ENCODE assay signal across 8 mouse cellular contexts in the genomic region with DNA sequence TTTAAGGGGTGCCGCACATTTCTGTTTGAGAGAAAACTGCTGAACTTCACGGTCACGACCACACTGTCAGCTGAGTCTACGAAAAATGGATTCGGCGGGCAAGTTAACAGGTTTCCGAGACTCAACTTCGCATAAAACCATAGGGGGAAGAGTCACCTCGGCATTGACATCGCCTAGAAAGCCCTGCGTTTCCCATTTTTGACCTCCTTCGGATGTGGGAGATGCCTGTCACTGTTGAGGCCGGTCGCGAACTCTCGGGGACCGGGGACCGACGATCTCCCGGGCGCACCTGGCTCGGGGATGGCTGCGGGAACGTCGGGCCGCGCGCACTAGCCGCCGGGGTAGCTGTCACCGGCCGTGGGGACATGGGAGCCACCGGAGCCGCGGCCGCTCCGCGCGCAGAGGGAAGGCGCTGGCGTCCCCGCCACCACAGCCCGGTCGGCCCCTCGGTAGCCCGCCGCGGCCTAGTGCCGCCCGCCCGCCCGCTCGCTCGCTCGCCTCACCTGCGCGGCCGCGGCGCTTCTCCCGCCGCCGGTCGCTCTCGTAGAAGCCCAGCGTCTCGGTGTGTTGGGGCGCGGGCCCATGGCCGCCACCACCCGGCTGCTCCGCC. TPM values are rescaled to one million over a fixed set of nuclear protein-coding genes. Genes with fewer than 3 reads are reported as not detected.
A peak's percentile ranks its signal among the peaks of the same experiment; 100 is the strongest.
DNase-seq lines count a peak whose midpoint lies in the region; ATAC-seq and TF ChIP-seq lines count a peak whose summit lies in the region.

No protein-coding gene starts in this region.

- H3K9me3 ChIP-seq in intestine, postnatal 0 days (ENCODE audit: control insufficient read depth): no peaks in the 10 kb centered on the region
- H3K9me3 ChIP-seq in lung, postnatal 0 days (ENCODE audit: low read length): no peaks in the 10 kb centered on the region

- no peaks in the 10 kb centered on the region for H3K36me3 ChIP-seq in intestine, postnatal 0 days (ENCODE audit: control insufficient read depth, insufficient read depth)
- no peaks in the 10 kb centered on the region for H3K36me3 ChIP-seq in lung, postnatal 0 days (ENCODE audit: insufficient read depth, low read length)
- no peaks in the 10 kb centered on the region for H3K36me3 ChIP-seq in small intestine, adult 2 months (ENCODE audit: control insufficient read depth, insufficient read depth, low read length)

- peak overlapping the region; percentile 73 for H3K4me3 ChIP-seq in bone marrow macrophage, adult 2 months (ENCODE audit: insufficient read depth, low read length)
- H3K4me3 ChIP-seq in intestine, postnatal 0 days (ENCODE audit: low read depth, low read length): peak overlapping the region; percentile 96
- H3K4me3 ChIP-seq in lung, postnatal 0 days (ENCODE audit: low read depth, low read length): peak overlapping the region; percentile 95
- H3K4me3 ChIP-seq in small intestine, adult 2 months (ENCODE audit: low read depth, low read length): peak overlapping the region; percentile 88

- DNase-seq in urinary bladder, postnatal 14 days (ENCODE audit: low spot score): peak; percentile 23
- no peak for DNase-seq in urinary bladder, postnatal 10 days (ENCODE audit: low spot score)
- DNase-seq in gastrocnemius, postnatal 10 days: peak; percentile 48
- DNase-seq in lung, postnatal 0 days (ENCODE audit: low spot score): peak; percentile 39
- no peak for DNase-seq in cerebellum, adult 8-10 months

- peak overlapping the region; percentile 38; the same call in 1 of the 2 replicates for H3K27ac ChIP-seq in bone marrow macrophage, adult 2 months (ENCODE audit: insufficient read depth, low read depth, low read length)
- H3K27ac ChIP-seq in intestine, postnatal 0 days (ENCODE audit: low read depth, low read length): peak overlapping the region; percentile 96
- peak overlapping the region; percentile 92 for H3K27ac ChIP-seq in lung, postnatal 0 days (ENCODE audit: low read length)
- peak overlapping the region; percentile 40 for H3K27ac ChIP-seq in small intestine, adult 2 months (ENCODE audit: insufficient read depth, low read depth, low read length)

- ATAC-seq in intestine, postnatal 0 days: peak; percentile 72
- peak; percentile 63 for ATAC-seq in lung, postnatal 0 days

- peak overlapping the region; percentile 84 for H3K4me2 ChIP-seq in intestine, postnatal 0 days (replicated peaks; ENCODE audit: low read depth)
- H3K4me2 ChIP-seq in lung, postnatal 0 days (replicated peaks; ENCODE audit: low read depth, low read length): peak overlapping the region; percentile 83

- no peak for TF ChIP-seq CTCF in bone marrow macrophage, adult 2 months (IDR thresholded peaks at IDR 0.05; ENCODE audit: low read depth, low read length)
- TF ChIP-seq CTCF in intestine, postnatal 0 days (IDR thresholded peaks at IDR 0.05; ENCODE audit: low read depth): no peak
- TF ChIP-seq CTCF in lung, postnatal 0 days (IDR thresholded peaks at IDR 0.05): no peak
- TF ChIP-seq CTCF in small intestine, adult 2 months (IDR thresholded peaks at IDR 0.05; ENCODE audit: extremely low read depth, insufficient read length, insufficient replicate concordance, low read depth, low read length): no peak

- WGBS in intestine, postnatal 0 days: under 1% methylated on average over 61 of the region's 72 CpGs
- WGBS in lung, postnatal 0 days: 0% methylated on average over 45 of the region's 72 CpGs
- under 1% methylated on average over 67 of the region's 72 CpGs for WGBS in small intestine, adult 2 months

- no peak for TF ChIP-seq POLR2A in bone marrow macrophage, adult 2 months (IDR thresholded peaks at IDR 0.05; ENCODE audit: borderline replicate concordance, low read depth, low read length)
- no peak for TF ChIP-seq POLR2A in small intestine, adult 2 months (IDR thresholded peaks at IDR 0.05; ENCODE audit: low read depth, low read length)

- TF ChIP-seq EP300 in lung, postnatal 0 days (IDR thresholded peaks at IDR 0.05): no peak

- peaks cover 11% of the 10 kb centered on the region for H3K4me1 ChIP-seq in bone marrow macrophage, adult 2 months (ENCODE audit: control insufficient read depth, insufficient read depth, low read length)
- peaks cover 4% of the 10 kb centered on the region for H3K4me1 ChIP-seq in intestine, postnatal 0 days (replicated peaks; ENCODE audit: control insufficient read depth, insufficient read depth, low read length)
- peaks cover 7% of the 10 kb centered on the region; the same call in 1 of the 2 replicates for H3K4me1 ChIP-seq in lung, postnatal 0 days (ENCODE audit: insufficient read depth, low read depth, low read length)
- peaks cover 7% of the 10 kb centered on the region; the same call in 1 of the 2 replicates for H3K4me1 ChIP-seq in small intestine, adult 2 months (ENCODE audit: control insufficient read depth, insufficient read depth, insufficient read length, low read length)

- H3K27me3 ChIP-seq in intestine, postnatal 0 days (replicated peaks; ENCODE audit: control insufficient read depth, insufficient read depth, low read length): no peaks in the 10 kb centered on the region
- no peaks in the 10 kb centered on the region for H3K27me3 ChIP-seq in lung, postnatal 0 days (replicated peaks; ENCODE audit: insufficient read depth, low read length)
- H3K27me3 ChIP-seq in small intestine, adult 2 months (ENCODE audit: control insufficient read depth, insufficient read depth, low read length): no peaks in the 10 kb centered on the region

- H3K9ac ChIP-seq in intestine, postnatal 0 days (ENCODE audit: low read depth, low read length): peak overlapping the region; percentile 97
- H3K9ac ChIP-seq in lung, postnatal 0 days (replicated peaks; ENCODE audit: low read depth): peak overlapping the region; percentile 92

RNA-seq across cellular contexts. Expression of a gene that starts 0.4 kb away (rescaled TPM):
- 14.3 and 19.9 TPM in 2 replicates for polyA plus RNA-seq in bone marrow macrophage, adult 2 months (2012; ENCODE audit: insufficient read depth, insufficient read length, missing spikeins)
- 10 to 100 TPM; 31.7 to 33.1 TPM for total RNA-seq in gastrocnemius, postnatal 10 days (2021)
- 14.1 TPM in 2 replicates for polyA plus RNA-seq in intestine, postnatal 0 days (2015; fragmentation: Nextera tagmentation; extraction: Ambion mirVana)
- 31.3 and 31.8 TPM in 2 replicates for polyA plus RNA-seq in lung, postnatal 0 days (2015; fragmentation: Nextera tagmentation; extraction: Ambion mirVana)
- 8.4 and 13.9 TPM in 2 replicates for polyA plus RNA-seq in small intestine, adult 2 months (2012; rRNA removed)

Comparison
In these comparisons a context has a peak if more than half of its experiments do, and no peak if none do; other contexts are left out.
1. DNase-seq: peak in urinary bladder, postnatal 14 days (single experiment), gastrocnemius, postnatal 10 days (single experiment) and lung, postnatal 0 days (single experiment); none in urinary bladder, postnatal 10 days (single experiment) and cerebellum, adult 8-10 months (single experiment).
2. H3K27ac ChIP-seq: peak in every context shown above with its lines; median percentile 96 in intestine, postnatal 0 days; 92 in lung, postnatal 0 days; 40 in small intestine, adult 2 months; 38 in bone marrow macrophage, adult 2 months.
3. Peak in every context shown above with its lines, with median percentiles within 50 percentile points of each other: H3K4me3 ChIP-seq.